Mouse (Mus musculus) layer of hippocampus, adult 18-20 months (tissue): ENCODE data around the gene Carmil1. TPM values are rescaled to one million over a fixed set of nuclear protein-coding genes. Genes with fewer than 3 reads are reported as not detected.
A peak's percentile ranks its signal among the peaks of the same experiment; 100 is the strongest.

ENCODE experiments used
- DNase-seq, 2 experiments: peaks; one replicate each; pipeline ENCODE4 v3.0.0; 2022; ENCODE audit warnings: low spot score in 2 of 2
- total RNA-seq, 2 experiments: library from RNA; stranded (reverse); gene quantifications; 2 replicates each; pipeline ENCODE4 v1.2.3; 2021

Gene Carmil1
- total RNA-seq, 2 experiments from 2014 or later = 32.1 to 34.7 TPM

DNA sequence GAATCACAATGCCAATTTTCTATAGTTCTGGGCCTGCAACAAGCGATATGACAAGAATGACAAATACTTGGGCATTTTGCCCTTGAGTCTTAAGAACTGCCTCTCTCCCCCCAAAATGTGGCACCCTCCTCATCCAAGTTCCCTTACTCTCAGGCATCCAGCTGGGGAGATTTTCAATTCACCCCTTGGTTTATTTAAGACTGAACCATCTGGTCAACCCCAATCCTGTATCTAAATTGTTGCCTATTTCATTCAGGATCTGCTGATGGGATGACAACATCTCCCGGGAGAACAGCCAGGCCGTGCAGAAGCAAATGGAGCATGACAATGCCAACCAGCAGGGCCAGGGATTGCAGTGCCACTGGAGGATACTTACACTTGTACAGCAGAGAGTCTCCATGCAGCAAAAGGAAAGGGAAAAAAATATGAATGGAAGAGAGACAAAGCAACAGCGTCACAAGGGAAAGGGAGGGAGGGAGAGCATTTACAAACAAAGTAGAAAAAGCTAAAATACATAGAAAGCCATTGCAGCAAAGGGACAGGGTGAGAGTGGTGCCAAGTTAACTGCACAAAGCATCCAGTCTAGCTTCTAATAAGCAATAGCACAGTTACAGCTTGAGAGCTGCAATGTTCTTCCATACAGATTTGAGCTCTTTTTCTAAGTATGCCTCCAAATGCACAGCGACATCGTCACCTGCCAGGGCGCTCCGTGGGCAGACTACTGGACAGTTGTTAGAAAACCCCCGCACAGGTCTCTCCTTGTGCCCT, 231.1 kb downstream of the Carmil1 start:
- DNase-seq = peak; percentile 68 to 89

DNA sequence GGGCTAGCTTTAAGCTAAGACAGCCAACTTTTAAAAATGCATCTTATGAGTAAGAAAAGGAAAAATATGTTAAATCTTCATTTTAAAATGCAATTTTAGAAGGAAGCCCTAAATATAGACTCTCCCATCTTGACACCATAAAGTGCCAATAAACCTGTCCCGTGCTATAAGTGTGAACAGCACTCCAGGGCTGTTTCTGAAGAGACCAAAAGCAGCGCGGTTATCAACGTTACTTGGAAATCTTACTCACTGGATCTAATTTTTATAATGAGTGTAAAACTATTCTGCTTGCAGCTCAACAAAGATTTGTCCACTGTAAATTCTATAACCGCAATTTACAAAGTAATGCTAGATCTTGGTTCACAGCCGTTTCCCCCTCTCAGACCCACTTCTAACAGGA, 232.0 kb downstream of the Carmil1 start:
- no peak for DNase-seq

DNA sequence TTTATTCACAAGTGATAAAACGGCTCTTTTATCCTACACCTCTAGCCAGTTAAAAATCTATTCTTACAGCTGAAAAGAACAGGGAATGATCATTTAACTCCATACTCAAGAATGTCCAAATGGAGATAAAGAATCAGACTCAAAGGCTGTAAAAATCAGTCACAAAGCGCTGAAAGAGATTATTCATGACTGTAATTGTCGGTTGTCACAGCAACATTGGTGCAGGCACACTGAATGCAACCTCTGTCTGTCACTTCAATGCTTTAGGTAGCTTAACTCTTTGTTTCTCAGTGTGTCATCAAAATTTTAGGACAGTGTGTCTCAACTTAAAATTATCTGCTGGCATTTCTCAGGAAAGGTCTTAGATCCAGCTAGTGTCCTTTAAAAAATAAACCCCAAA, 235.3 kb downstream of the Carmil1 start:
- no peak for DNase-seq

DNA sequence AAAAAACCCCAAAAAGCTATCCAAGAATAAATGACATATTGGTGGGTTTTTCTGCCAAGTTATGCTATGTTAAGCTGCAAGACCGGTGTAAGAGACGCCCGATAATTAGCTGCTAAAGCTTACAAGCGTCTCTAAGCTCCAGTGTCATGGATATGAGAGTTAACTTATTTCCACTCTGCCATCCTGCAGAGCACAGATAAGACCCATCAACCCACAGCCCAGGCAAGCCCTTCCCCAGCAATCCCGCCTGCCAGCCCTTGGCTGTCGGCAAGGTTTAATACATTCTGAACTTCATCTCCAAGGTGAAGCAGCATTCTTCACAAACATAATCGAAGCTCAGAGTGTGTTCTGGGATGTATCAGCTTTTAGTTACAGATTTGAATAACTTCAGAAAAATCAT, 240.4 kb downstream of the Carmil1 start:
- DNase-seq = no peak

DNA sequence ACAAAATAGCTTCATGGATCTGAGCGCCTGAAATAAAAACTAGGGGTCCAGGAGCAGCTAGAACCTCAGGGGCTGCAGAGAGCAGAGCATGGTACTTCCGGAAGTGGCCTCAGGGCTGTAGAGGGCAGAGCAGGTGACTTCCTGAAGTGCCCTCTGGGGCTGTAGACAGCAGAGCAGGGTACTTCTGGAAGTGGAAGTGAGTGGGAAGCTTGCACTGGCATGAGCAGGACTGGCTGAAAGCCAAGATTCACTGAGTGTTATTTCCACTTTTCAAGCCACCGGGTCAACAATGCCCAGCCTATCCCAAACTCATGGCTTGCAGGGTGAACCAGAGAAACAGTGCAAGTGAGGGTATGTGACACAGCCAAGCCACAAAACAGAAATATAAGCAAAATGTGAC, 243.1 kb downstream of the Carmil1 start:
- DNase-seq = peak in 1 of 2 experiments; percentile 12

DNA sequence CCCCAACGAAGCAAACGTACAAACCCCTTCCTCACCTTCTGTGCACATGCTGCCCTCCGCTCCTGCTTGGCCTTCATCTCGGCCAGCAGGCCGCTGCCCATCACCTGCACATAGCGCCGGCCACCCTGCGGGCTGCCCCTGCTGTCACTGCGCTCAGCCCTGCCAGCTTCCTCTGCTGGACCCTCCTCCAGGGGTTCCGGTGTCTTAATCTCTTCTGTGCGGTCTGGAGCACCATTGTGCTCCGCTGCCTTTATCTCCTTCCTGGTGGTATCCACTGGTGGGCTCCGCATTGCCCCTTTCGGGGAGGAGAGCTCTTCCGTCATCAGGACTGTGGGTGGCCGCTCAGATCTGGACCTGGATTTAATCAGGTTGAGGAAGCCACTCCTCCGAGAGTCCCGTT, 244.4 kb downstream of the Carmil1 start:
- DNase-seq = no peak

DNA sequence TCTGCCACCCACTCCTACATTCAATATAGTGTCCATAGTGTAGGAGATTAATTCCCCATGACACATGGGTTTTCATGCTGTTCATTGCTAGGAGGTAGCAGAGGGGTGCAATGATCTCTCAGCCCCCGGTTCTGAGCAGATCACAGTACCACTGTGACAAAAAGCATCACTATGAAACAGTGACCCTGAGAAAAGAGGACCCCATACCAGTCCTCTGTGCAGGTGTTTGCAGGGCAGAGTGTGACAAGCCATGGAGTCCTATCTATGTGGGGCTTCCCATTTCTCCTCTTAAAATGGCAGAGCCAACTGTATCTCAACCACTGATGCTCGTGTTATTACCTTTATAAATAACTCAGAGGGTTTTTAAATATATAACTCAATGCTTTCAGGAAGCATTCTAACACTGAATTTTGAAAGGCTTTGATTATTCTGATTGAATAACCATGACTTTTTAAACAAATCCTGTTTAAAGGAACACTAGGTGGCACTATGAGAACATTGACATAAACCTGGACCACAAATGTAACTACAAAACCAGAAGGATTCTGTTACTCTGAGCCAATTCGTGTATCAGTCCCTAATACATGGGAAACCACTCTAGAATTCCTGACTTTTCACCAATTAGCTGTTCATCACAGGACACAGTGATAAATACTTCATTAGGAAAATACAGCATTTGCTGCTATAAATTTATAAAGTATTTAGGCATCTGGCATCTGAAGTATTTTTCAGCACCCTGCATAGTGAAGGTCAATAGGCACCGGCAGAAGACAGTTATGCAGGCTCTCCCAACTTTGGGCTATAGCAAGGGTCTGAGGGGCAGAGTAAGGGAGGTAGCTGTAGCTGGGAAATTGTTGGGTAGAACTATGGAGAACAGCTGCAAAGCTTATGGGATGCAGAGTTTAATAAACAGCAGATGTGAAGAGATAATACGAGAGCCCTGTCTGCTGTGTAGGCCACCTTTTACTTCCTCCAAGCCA, 253.1 kb downstream of the Carmil1 start:
- peak in 1 of 2 experiments; percentile 53 for DNase-seq

DNA sequence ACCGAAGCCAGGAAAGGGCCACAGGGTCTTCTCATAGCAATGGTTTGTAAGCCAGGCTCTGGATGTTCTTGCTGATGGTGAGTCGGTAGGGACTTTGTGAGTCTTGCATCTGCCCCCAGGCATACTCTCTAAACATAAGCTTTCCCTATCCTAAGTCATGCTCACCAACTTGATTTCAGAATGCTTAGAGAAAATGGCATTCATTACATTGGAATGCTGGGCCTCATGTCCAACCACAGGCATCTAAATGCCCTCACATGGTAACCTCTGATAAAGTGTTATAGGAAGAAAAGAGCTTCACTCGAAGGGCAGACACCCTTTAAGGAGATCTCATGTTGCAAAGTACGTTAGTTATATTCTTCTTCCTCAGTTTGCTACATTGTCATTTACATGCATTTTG, 262.1 kb downstream of the Carmil1 start:
- DNase-seq = no peak

DNA sequence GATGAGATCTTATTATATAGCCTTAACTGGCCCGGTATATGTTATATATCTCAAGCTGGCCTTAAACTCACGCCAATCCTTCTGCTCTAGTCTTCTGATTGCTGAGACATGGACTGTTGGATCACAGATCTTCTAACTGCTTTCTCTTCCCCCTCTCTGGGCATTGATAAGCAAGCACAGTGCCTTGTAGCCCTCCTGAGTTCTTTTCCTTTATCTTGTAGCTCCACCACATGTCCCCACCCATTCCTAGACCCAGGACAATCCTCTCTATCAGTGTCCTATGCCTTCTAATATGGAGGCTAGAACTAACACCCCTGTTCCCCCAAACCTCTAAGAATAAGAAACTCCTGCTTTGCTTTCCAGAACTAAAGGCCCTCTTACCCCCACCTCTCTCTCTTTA, 275.1 kb downstream of the Carmil1 start:
- no peak for DNase-seq

DNA sequence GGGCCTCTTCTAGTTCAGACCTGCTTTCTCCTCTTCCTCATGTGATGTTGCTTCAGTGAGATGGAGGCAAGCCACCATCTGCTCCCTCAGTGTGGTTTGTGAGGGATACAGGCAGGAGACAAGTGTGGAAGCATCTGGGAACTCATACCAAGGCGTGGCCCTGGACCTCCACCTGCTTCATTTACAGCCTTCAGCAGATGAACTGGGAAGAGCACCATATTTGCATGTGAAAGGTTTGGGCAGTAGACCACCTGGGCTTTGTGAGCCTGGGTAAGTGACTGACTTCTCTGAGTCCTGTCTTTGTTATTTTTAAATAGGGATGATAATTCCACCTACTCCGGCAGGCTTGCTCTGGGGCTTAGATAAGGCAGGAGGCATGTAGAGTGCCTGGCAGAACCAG, 278.8 kb downstream of the Carmil1 start:
- DNase-seq = no peak

DNA sequence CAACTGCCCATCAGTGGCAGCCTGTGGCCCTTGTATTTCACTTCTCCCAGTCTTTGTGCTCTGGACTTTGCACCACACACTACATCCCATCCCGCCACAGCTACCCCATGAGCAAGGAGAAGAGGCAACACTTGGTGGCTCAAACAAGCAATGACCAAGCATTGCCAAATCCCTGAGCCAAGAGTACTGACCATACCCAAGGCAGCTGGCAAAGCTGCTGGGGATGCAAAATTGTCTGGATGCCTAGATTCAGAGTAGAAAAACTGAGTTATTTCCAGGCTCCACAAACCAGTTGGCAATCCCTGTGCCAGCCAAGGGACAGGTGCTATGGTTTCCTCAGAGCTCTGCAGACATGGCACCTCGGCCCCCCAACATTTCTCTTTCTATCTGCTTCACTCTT, 279.5 kb downstream of the Carmil1 start:
- DNase-seq = no peak

DNA sequence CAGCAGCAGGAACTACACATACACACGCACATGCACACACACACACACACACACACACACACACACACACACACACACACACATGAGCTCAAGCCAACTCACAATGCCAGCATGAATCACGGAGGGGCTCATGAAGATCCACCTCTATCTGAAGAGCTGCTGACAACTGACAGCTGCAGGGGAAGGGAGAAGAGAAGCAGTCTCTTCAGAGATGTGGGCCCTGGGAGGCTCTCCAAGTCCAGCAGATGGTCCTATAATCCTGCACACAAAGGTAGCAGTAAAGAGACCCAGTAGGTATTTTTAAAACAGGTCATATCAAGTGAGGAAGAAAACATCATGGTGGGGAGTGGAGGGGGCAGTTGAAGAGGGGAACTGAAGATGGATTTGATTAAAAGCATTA, 281.8 kb downstream of the Carmil1 start:
- no peak for DNase-seq

DNA sequence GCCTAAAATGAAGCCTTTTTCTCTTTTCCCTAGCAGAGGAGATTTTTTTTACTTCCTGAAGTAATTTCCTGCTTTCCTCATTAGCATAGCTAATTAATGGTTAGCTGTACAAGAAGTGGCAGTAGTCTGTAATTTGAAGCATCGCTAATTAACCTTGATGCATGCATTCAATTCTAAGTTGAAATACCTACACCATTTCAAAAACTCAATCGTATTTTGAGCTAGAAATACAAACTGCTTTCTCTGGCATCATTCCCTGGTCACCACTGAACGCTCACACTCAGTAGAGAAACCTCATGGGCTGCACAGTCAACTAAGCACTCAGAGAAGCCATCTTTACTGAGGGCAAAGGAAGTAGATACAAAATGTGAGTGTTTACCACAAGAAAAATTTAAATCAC, 285.8 kb downstream of the Carmil1 start:
- no peak for DNase-seq

DNA sequence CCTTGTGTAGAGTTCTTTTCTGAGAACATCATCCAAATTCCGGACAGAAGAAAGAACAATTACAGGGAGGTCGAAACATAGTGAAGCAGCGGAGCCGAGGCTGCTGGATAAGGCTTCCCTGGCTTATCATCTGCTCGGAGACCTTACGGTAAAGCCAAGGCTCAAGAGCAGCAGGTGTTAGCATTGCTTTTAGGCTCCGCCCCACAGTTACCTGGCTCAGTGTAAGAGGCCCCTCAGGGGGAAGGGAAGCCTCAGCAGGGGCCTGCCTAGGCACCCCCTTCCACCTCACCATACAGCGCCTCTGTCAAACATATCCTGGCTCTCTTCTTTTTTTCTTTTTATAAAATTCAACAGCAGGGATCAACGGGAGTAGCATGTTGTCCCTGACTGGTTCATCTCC, 286.6 kb downstream of the Carmil1 start:
- no peak for DNase-seq

DNA sequence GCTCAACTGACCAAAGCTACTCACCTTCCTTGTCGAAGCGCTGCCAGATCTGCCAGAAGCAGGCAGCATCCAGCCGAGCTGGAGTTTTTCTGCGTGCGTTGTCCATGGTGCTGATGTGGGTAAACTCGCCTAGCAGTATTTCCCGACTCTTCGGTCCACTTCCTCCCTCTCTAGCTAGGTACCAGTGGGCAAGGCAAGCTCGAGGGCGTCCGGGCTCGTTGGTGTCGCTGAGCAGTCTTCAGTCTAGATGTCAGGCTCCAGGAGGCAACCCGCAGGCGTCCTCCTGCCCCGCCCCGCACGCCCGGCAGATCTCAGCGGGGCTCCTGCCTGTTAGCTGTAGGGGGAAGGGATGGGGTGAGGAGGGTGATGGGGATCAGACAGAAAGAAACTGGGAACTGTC, 289.7 kb downstream of the Carmil1 start, which contains the start of gene Scgn:
TSS of gene Scgn (minus strand) at position 287 of the 400 bp plus-strand sequence.
- DNase-seq = peak in 1 of 2 experiments; percentile 14

DNA sequence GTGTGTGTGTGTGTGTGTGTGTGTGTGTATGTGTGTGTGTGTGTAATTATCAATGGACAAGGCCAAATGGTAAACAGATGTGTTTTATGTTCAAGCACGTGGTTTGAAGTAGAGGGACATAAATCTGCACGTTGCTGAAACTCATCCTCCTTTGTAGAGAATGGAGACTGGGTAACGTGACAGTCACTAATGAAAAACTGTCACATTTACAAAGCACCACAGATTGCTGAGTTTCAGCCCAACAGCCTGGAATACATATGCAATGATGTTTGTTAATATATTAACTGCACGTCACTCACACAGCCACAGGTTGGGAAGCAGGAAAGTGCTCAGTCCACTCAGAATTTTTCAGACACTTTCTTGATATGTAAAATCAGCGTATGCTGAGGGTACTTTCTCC, 290.1 kb downstream of the Carmil1 start:
- DNase-seq = no peak

DNA sequence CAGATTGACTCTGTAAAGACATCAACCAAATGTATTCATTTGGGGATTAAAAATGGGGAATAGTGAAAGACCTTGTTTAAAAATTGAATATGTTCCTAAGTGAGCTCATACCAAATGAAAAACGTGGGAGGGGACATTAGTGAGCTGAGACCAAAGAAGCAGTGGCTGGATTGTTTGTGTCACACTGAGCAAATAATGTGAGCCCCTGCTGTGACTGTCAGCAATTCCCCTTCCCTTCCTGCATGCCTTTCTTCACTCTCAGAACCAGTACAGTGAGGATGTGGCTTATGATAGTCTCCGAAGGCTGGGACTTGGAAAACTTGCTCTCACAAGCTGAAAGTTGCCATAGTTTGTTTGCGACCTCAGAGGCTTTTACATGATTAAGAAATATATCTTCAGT, 295.5 kb downstream of the Carmil1 start:
- DNase-seq = no peak

DNA sequence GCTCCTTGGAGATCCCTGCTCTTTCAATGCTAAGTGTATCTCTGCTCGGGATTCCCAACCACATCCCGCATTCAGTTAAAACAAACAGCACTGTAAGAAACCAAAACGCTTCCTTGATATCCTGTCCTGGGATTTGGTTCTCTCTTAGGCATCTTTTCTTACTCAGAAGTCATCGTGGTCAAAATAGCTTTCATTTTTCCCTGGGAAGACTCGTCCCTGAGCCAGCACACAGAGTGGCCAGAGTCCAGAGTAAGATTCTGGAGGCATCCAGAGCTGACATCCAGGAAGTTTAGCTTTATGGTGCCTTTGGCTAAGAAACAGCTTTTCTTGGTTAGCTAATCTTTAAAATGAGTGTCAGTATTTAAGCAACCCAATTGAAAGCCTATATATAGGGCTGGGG, 308.3 kb downstream of the Carmil1 start:
- DNase-seq = no peak

DNA sequence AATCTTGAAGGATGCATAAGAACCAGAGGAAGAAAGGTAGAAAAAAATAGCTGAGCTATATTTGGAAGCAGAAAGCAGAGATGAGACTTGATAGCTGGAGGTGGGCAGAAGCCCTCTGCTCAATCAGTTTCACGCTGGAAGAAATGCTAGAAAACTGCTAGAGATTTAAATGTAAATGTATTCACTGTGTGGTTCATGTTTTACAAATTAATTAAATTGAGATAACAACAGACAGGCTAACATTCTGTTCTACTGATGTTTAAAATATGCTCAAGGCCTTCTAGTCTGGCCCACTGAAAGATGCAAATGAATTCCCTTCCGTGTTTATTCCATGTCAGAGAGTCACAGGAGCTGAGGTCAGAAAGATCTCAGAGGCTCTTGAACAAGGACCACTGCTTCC, 308.7 kb downstream of the Carmil1 start:
- peak in 1 of 2 experiments; percentile 11 for DNase-seq

DNA sequence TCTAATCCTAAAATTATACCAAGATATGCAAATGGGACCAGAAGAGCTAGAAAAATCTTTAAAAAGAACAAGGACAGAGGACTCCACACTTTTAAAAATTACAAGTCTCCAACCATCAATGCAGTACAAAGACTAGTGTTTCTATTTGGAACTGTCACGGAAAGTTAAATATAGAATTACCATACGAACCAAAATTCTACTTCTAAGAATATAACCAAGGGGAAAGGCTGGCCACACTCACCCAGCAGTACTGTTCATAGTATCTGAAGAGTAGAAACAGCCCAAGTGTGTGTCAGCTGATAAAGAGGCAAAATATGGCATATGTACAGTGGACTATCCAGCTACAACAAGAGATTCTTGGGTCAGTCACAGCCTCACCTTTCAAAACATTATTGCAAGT, 315.7 kb downstream of the Carmil1 start:
- no peak for DNase-seq
